Mouse (Mus musculus) 416B (cell line): ENCODE measurements at regions not wholly inside any gene's neighbourhood (a gene's known extent, or its start where the extent isn't known, plus 50 kb on each side); places are given as distances from the start of the nearest gene placed in this dataset.

Experiments
- DNase-seq: peaks from one replicate; pipeline ENCODE4 v3.0.0; 2011; ENCODE audit warnings: low read depth

DNA sequence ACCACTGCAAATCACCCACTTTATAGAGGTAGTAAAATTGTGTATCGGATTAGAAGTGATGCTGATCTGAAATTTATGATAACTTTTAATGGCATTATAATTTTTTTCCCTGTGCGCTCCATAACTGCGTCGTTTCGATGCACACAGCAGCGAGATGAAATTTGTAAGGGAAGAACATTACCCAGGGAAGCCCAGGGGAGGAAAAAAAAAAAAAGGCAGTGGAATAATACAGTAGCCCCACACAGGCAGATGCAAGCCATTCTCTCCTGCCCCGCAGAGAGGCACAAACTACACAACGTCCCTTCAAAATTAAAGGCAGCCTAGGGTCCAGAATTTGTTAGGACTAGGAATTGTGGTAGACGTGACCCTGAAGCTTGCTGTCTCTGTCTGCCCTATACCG lies 234.2 kb downstream of the Il20rb start:
- no peak for DNase-seq
